Mouse (Mus musculus) urinary bladder, postnatal 25 days (tissue): ENCODE results near the gene Snrpg.
"Not testable (repeated sequence)": the region's sequence is repeated elsewhere in the genome, so short reads cannot be mapped to it uniquely, and the experiment has no call there.

Source experiments
- DNase-seq: peaks from one replicate; pipeline ENCODE4 v3.0.0; 2022; ENCODE audit warnings: low spot score

Snrpg gene

GRCm38 (mm10) chr6:86368479-86368878 lies 2.6 kb upstream of the Snrpg start:
- DNase-seq = no peak

GRCm38 (mm10) chr6:86370093-86370713 lies 901 bp upstream of the Snrpg start:
- DNase-seq = no peak

GRCm38 (mm10) chr6:86371340-86371911 lies 322 bp downstream of the Snrpg start:
- DNase-seq = peak; percentile 93

- no peak for DNase-seq
Observed at GRCm38 (mm10) chr6:86371950-86372516, 929 bp downstream of the Snrpg start.

- DNase-seq = no peak
Observed at GRCm38 (mm10) chr6:86373556-86373955, 2.5 kb downstream of the Snrpg start.

- no peak for DNase-seq
Observed at GRCm38 (mm10) chr6:86378341-86378740, 7.2 kb downstream of the Snrpg start.

DNA sequence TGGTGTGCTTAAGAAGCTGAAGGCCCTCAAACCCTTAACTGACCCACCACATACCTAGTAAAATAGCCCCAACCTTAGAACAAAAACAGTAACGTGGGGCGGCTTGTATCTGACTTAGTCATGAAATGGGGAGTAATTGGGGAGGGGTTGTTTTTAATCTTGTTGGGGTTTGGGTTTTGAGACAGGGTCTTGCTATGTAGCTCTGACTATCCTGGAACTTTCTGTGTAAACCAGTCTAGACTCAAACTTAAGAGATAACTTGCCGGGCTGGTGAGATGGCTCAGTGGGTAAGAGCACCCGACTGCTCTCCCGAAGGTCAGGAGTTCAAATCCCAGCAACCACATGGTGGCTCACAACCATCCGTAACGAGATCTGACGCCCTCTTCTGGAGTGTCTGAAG lies 9.0 kb downstream of the Snrpg start:
- not testable (repeated sequence) for DNase-seq

DNA sequence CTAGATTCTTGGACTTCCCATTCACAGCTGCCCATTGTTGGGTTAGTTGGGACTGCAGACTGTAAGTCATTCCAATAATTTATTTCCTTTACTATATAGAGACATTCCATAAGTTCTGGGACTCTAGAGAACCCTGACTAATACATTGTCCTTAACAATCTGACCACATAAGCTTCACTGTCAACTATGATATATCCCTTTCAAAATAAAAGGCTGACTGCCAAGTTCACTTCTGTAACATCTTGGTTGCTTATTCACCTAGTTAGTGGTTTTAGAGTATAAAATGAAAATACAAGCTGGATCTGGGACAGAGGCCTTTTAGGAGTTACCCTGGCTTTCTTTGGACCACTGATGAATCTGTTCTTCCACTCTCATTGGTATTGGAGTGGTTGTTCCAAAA lies 11.4 kb downstream of the Snrpg start:
- DNase-seq = no peak

- no peak for DNase-seq
Observed at GRCm38 (mm10) chr6:86383370-86383769, 12.3 kb downstream of the Snrpg start.

GRCm38 (mm10) chr6:86384692-86385091 lies 13.6 kb downstream of the Snrpg start:
- DNase-seq = no peak

DNA sequence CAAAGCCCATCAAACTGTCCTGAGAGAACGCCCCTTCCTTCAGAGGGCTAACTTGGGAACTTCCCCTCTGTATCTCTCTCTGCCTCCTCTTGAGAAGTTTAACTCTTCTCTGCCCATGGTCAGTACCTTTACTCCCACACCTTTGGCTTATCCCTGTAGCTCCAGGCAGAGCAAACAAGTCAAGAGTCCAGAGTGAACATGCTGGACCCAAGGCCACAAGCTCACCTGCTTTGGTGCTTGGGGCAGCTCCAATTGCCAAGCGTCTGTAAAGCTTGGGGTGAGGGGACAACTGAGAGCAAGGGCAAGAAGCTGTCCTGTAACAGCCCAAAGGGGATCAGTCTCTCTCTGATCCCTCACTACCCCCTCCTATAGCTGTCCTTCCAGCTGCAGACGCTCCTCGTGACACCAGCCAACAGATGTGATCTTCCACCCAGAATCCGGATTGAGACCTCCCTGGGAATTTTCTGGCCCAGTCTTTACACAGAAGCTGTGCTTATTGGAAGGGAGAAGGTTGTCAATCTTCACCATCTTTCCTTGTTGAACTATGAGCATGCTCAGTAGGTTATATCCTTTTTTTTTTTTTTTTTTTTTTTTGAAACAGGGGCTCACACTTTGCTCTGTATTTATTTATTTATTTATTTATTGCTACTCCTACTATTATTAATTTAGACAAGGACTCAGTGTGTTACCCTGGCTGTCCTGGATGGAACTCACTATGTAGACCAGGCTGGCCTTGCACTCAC lies 14.4 kb downstream of the Snrpg start:
- DNase-seq = no peak

- DNase-seq = no peak
Observed at GRCm38 (mm10) chr6:86387313-86387712, 16.2 kb downstream of the Snrpg start.

- no peak for DNase-seq
Observed at GRCm38 (mm10) chr6:86388461-86388860, 17.4 kb downstream of the Snrpg start.

GRCm38 (mm10) chr6:86391326-86391725 lies 20.2 kb downstream of the Snrpg start:
- no peak for DNase-seq

GRCm38 (mm10) chr6:86393187-86393586 lies 22.1 kb downstream of the Snrpg start:
- no peak for DNase-seq

DNA sequence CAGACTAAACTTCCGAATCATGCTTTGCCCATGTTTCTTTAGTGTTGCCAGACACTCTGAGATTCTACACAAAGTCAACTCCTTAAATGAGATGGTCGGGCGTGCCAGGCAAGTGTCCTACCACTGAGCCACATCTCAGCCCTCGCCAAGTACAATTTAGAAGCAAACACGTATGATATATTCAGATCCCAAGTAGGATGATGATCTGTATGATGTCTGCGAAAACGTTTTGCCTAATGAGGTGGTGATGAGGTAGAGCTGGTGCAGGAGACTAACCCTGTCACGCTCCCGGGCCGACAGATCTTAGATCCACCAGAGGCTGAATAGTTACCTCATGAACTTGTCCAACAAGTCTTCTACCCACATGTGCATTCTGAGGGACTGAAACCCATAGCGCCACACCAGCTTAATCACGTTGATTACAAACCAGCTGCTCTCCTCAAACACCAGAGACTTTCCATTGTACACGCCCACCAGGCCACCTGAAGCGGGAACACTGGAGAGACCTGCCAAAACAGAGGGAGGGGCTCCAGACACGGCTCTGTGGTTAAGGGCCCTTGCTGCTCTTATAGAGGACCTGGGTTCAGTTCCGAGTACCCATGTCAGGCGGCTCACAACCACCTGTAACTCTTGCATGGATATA lies 23.1 kb downstream of the Snrpg start:
- no peak for DNase-seq

- no peak for DNase-seq
Observed at GRCm38 (mm10) chr6:86395021-86395420, 23.9 kb downstream of the Snrpg start.

DNA sequence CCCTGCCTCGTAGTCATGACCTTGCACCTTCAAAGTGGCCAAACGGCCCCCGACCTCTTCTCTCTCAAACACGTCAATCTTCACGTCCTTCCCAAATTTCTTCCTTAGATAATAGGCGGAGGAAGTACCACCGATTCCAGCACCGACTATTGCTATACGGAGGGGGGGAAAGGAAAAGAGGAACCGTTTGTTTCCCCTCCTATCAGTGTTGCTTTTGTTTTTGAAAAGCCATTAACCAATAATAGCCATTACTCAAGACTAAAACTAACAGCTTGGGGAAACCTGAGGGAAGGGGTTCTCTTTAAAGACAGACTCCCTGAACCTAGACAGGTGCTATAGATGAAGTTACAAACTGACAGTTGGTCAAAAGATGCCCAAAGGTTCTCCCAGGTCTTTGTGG lies 24.9 kb downstream of the Snrpg start:
- no peak for DNase-seq

GRCm38 (mm10) chr6:86396581-86397256 lies 25.6 kb downstream of the Snrpg start, which contains the start of gene Pcyox1:
Pcyox1 (minus strand) TSS chr6:86397154.
- DNase-seq = peak; percentile 88

DNA sequence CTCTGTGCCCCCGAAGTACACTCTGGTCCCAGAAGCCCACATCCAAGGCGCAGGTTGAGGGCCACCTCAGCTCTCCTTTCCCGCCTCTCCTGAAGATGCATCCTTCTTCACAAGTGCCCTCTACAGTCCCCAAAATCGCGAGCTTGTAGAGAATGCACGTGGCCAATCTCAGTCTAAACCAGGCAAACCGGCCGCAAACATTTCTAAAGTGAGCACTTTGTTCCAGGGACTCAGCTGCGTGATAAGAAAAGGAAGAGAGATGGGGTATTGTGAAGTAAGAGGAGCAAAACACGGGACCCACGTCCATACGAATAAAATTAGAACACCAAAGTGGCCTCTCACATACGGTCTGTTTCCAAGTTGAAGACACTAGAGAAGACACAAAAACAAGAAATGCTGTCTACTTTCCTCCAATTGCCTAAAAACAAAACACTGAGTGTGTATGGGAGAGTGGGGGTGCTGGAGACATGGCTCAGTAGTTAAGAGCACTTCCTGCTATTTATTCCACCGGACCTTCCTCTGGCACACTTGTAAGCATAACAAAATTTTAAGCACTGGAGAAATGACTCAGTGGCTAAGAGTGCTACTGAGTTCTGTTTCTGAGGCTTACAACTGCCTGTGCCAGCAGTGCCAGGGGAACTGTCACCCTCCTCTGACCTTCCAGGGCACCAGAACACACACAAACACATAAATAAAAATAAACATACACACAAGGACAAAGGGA lies 26.3 kb downstream of the Snrpg start:
- no peak for DNase-seq

- DNase-seq = no peak
Observed at GRCm38 (mm10) chr6:86398986-86399385, 27.9 kb downstream of the Snrpg start.
